Mouse (Mus musculus) brain, embryonic 18.5 days (tissue): ENCODE data around the gene Il1f9.
"Not testable (repeated sequence)": the region's sequence is repeated elsewhere in the genome, so short reads cannot be mapped to it uniquely, and the experiment has no call there.

ENCODE experiments used
- DNase-seq: peaks from one replicate; pipeline ENCODE4 v3.0.0-alpha.2; 2012; ENCODE audit warnings: low read depth, low spot score

Gene Il1f9

GRCm38 (mm10) chr2:24186176-24186575 is at the start of gene Il1f9:
Gene Il1f9 (plus strand): TSS chr2:24186476.
- no peak for DNase-seq

- DNase-seq, result no peak
Observed at GRCm38 (mm10) chr2:24152861-24153260, 33.4 kb upstream of the Il1f9 start, which contains the start of gene Il1f8. Gene Il1f8 (plus strand): TSS chr2:24153161.

GRCm38 (mm10) chr2:24181683-24182331 is 4.5 kb upstream of the Il1f9 start:
- not testable (repeated sequence) for DNase-seq

DNA sequence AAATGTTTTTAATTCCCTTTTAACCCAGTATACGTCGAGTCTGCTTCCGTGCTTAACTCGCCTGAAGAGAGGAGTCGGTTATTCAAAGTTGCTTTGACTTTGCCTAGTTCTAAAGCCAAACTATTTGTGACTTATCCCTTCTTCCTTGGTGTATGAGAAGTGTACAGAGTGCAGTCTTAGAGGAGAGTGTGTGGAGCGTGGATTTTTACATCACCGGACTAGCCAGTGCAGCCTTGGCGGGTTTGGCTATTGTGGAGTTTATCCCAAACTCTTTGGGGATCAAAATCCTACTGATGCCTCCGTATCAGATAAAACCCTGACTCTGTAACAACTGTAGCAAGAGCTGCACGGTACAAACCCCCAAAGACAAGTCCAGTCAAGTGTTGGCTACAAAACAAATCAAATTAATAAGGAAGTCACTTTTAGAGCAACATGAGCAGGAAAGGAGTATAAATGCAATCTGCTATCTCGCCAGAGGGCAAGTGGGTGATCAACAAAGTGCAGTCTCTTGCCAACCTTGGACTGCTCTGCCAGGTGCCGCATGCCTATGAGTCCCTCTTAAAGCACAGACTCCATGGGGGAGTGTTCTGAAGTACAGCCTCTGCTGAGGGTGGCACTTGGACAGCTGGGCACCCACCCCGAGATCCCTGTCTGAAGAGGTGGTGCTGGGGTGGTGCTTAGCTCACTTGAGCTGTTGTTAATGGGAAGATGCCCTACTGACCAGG is 3.7 kb upstream of the Il1f9 start:
- not testable (repeated sequence) for DNase-seq

DNA sequence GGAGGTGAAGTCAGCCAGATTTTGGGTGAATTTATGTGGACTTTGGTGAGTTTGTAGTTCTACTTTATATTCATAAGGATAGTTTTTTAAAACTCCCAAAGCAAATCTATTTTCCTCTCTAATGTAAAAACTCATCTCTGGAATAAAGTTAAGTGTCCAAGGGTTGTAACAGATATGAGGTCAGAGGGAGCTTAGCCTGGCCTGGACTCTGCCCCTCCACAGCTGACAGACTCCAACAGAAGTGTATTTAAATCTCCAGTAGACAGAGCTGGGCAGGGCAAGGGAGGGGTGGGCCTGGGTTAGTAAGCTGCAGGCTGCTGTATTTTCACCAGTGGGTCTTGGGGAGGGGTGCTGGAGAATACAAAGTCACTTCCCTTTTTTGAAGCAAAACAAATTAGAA is 2.2 kb upstream of the Il1f9 start:
- not testable (repeated sequence) for DNase-seq

- DNase-seq, result no peak
Observed at GRCm38 (mm10) chr2:24187585-24187984, 1.3 kb downstream of the Il1f9 start.

- DNase-seq, result no peak
Observed at GRCm38 (mm10) chr2:24188189-24188588, 1.9 kb downstream of the Il1f9 start.

GRCm38 (mm10) chr2:24215118-24215517 is 28.8 kb downstream of the Il1f9 start, which contains the start of gene Il1f6:
Gene Il1f6 (plus strand): TSS chr2:24215418.
- DNase-seq, result no peak

DNA sequence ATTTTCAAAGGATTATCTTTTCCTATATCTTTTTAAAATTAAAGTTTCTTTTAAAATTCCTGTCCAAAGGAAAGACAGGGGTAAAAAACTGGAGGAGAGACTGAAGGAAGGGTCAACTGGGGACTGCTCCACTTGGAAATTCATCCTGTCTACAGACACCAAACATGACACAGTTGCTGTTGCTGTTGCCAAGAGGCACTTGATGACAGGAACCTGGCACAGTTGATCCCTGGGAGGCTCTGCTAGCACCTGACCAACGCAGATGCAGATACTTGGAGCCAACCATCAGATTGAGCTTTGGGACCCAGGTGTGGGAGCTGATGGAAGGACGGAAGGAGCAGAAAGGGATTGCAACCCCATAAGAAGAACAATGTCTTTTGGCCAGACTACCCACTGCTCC is 40.9 kb downstream of the Il1f9 start:
- DNase-seq, result no peak
